Mouse (Mus musculus): Measurements from ENCODE around the gene Bnipl. TPM values are rescaled to one million over a fixed set of nuclear protein-coding genes. Genes with fewer than 3 reads are reported as not detected.
A peak's percentile ranks its signal among the peaks of the same experiment; 100 is the strongest.

The Bnipl gene
- polyA plus RNA-seq (2015; fragmentation: Nextera tagmentation; extraction: Ambion mirVana) = not detected in 2 replicates

DNA sequence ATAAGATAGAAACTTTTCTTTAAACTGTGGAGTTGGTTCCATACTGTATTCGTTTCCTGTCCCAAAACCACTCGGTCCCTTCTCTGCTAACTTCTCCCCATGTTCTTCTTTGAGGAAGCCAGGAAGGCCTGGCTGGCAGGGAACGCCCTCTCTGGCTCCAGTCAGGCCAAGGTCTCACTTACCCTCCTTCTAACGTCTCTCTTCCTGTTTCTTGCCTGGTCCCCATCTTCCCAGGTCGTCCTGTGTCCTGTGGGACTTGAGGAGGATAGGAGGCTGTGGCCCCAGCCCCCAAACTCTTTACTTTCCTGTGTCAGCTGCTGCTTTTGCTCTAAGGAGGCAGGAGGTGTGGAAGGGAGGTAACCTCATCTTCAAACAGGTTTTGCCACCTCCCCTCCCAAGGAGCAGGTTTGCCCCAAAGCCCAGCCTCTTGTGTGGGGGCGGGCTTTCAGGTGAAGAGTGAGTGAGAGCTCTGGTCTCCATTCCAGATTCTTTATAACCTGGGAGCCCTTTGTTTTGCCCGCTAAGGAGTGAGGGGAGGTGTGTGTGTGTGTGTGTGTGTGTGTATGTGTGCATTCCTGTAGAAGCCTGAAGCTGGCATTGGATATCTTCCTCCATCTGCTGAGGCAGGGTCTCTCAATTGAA, at the start of gene Bnipl:
Bnipl (minus strand) TSS at position 411 of the 642 bp plus-strand sequence.
- no peak for TF ChIP-seq CTCF (IDR thresholded peaks at IDR 0.05; ENCODE audit: low read depth)
- Histone ChIP-seq H3K36me3 (ENCODE audit: control insufficient read depth, insufficient read depth) (peaks cover 22% of the 10 kb centered on the region), H3K4me2 (replicated peaks; ENCODE audit: low read depth) (no peak within 1 kb of the TSS), H3K27ac (ENCODE audit: low read depth, low read length) (no peak within 1 kb of the TSS), H3K27me3 (replicated peaks; ENCODE audit: control insufficient read depth, insufficient read depth, low read length) (no peaks in the 10 kb centered on the region), H3K4me1 (replicated peaks; ENCODE audit: control insufficient read depth, insufficient read depth, low read length) (no peaks in the 10 kb centered on the region), H3K9me3 (ENCODE audit: control insufficient read depth) (no peaks in the 10 kb centered on the region), H3K4me3 (ENCODE audit: low read depth, low read length) (no peak within 1 kb of the TSS), H3K9ac (ENCODE audit: low read depth, low read length) (no peak within 1 kb of the TSS)
- ATAC-seq = no peak
- 39% methylated on average over 7 of the region's 7 CpGs for WGBS

DNA sequence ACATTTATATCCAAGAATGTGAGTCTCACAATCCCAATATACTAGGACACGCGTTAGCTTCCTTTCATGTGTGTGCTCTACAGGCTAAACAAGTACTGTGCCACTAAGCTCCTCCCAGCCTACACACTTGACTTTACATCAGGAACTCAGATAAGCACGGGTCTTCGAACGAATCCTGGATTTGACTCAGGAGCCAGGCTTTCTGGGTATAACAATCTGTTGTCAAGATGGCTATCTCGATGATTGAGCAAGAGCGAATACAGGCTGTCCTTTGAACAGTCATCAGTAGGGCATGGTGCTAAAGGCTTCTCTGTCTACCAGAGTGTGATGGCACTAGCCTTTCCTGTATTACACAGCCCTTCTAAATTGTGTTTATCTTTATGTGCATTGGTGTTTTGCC, 47.0 kb upstream of the Bnipl start:
- 39% methylated on average over 7 of the region's 7 CpGs for WGBS
- no peak for TF ChIP-seq CTCF (IDR thresholded peaks at IDR 0.05; ENCODE audit: low read depth)

DNA sequence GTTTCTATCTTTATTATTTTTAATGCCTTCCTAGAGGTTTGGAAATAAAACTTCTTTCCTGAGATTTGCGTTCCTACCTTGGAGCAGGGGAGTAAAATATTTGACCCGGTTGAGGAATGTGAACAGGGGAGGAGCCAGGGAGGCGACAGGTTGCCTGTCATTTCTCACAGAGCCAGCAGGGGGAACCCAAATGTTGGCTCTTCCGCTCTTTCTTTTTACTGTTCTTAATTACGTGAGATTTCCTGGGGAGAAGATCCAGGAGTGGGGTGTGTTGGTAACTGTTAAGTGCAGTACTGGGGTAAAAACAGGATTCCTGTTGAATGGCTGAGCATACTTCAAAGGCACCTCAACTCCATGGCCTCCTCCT, 45.1 kb upstream of the Bnipl start:
- 9% methylated on average over 5 of the region's 5 CpGs for WGBS

More for the DNA sequence above, 47.0 kb upstream of the Bnipl start:
- no peak overlapping the region for H3K4me2 ChIP-seq (replicated peaks; ENCODE audit: low read depth)
- H3K9me3 ChIP-seq (ENCODE audit: control insufficient read depth) = no peaks in the 10 kb centered on the region
- no peaks in the 10 kb centered on the region for H3K4me1 ChIP-seq (replicated peaks; ENCODE audit: control insufficient read depth, insufficient read depth, low read length)
- H3K27ac ChIP-seq (ENCODE audit: low read depth, low read length) = peak overlapping the region; percentile 46
- no peak overlapping the region for H3K4me3 ChIP-seq (ENCODE audit: low read depth, low read length)
- H3K27me3 ChIP-seq (replicated peaks; ENCODE audit: control insufficient read depth, insufficient read depth, low read length) = no peaks in the 10 kb centered on the region
- ATAC-seq = peak; percentile 73
- H3K36me3 ChIP-seq (ENCODE audit: control insufficient read depth, insufficient read depth) = peaks cover 15% of the 10 kb centered on the region
- H3K9ac ChIP-seq (ENCODE audit: low read depth, low read length) = no peak overlapping the region

DNA sequence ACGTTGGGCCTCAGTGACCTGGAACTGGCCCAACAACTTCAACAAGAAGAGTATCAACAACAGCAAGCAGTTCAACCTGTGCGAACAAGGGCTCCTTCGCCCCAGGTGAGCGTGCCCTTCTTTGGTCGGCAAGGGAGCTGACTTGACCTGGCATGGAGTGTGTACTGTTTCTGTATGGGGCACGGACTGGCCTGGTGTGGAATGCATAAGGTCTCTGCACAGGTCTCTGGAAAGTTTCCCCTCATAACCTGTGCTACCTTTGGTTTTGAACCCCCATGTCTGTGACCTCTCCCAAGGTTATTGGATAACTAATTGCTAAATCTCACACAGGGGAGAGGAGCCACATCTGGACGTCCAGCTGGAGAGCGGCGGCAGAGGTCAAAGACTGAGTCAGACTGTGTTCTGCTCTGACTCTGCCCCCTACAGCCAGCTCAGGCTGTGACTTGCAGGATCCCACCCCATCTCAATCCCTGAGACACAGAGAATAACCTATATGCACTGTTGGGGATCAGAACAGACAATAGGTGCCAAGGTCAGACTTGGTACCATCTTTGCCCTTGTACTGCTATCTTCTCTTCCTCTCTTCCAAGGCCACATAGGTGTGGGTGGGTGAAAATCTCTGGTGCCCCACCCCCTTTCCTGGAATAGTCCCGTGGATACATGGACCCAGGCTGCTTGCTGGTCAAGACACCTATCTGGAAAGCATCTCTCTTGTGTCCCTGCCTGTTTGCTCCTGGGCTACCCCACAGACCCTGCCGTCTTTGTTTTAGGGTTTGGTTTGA, 44.5 kb upstream of the Bnipl start:
- Histone ChIP-seq H3K4me1 (replicated peaks; ENCODE audit: control insufficient read depth, insufficient read depth, low read length) (no peaks in the 10 kb centered on the region), H3K36me3 (ENCODE audit: control insufficient read depth, insufficient read depth) (peaks cover 21% of the 10 kb centered on the region), H3K4me3 (ENCODE audit: low read depth, low read length) (no peak overlapping the region), H3K27ac (ENCODE audit: low read depth, low read length) (no peak overlapping the region), H3K4me2 (replicated peaks; ENCODE audit: low read depth) (no peak overlapping the region), H3K9me3 (ENCODE audit: control insufficient read depth) (no peaks in the 10 kb centered on the region), H3K9ac (ENCODE audit: low read depth, low read length) (no peak overlapping the region), H3K27me3 (replicated peaks; ENCODE audit: control insufficient read depth, insufficient read depth, low read length) (no peaks in the 10 kb centered on the region)
- TF ChIP-seq CTCF (IDR thresholded peaks at IDR 0.05; ENCODE audit: low read depth) = 0 out of 2 replicates have a peak, but pooled peaks have one; percentile 3
- no peak for ATAC-seq
- 73% methylated on average over 11 of the region's 11 CpGs for WGBS

More for the DNA sequence above, 45.1 kb upstream of the Bnipl start:
- peak; percentile 80 for TF ChIP-seq CTCF (IDR thresholded peaks at IDR 0.05; ENCODE audit: low read depth)
- no peak for ATAC-seq
- Histone ChIP-seq H3K9ac (ENCODE audit: low read depth, low read length) (no peak overlapping the region), H3K36me3 (ENCODE audit: control insufficient read depth, insufficient read depth) (peaks cover 18% of the 10 kb centered on the region), H3K4me3 (ENCODE audit: low read depth, low read length) (no peak overlapping the region), H3K4me2 (replicated peaks; ENCODE audit: low read depth) (no peak overlapping the region), H3K27me3 (replicated peaks; ENCODE audit: control insufficient read depth, insufficient read depth, low read length) (no peaks in the 10 kb centered on the region), H3K4me1 (replicated peaks; ENCODE audit: control insufficient read depth, insufficient read depth, low read length) (no peaks in the 10 kb centered on the region), H3K9me3 (ENCODE audit: control insufficient read depth) (no peaks in the 10 kb centered on the region), H3K27ac (ENCODE audit: low read depth, low read length) (no peak overlapping the region)

GRCm38 (mm10) chr3:95294718-95295117, 43.7 kb upstream of the Bnipl start:
- Histone ChIP-seq H3K9me3 (ENCODE audit: control insufficient read depth) (no peaks in the 10 kb centered on the region), H3K4me1 (replicated peaks; ENCODE audit: control insufficient read depth, insufficient read depth, low read length) (no peaks in the 10 kb centered on the region), H3K4me2 (replicated peaks; ENCODE audit: low read depth) (no peak overlapping the region), H3K9ac (ENCODE audit: low read depth, low read length) (no peak overlapping the region), H3K27me3 (replicated peaks; ENCODE audit: control insufficient read depth, insufficient read depth, low read length) (no peaks in the 10 kb centered on the region), H3K27ac (ENCODE audit: low read depth, low read length) (peak overlapping the region; percentile 42), H3K36me3 (ENCODE audit: control insufficient read depth, insufficient read depth) (peaks cover 24% of the 10 kb centered on the region), H3K4me3 (ENCODE audit: low read depth, low read length) (no peak overlapping the region)
- WGBS = 66% methylated on average over 5 of the region's 5 CpGs
- ATAC-seq = peak; percentile 29
- no peak for TF ChIP-seq CTCF (IDR thresholded peaks at IDR 0.05; ENCODE audit: low read depth)

DNA sequence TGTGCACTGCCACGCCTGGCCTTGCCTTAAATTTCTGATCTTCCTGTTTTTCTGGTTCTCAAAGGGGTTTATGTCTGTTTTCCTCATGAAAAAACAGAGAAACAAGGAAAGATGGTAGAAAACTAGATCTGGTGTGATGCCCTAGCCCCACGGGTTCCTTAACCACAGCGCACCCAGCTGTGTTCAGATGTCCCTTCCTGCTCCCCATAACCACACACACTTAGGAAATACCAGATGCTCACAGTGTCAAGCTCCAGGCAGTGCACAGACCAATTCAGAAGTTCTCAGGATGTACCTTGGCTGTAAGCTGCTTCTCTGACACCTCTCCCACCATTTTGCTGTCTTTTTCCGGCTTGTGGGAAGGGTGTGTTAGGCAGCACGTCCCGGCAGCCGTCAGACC, 43.3 kb upstream of the Bnipl start:
- Histone ChIP-seq H3K9ac (ENCODE audit: low read depth, low read length) (no peak overlapping the region), H3K36me3 (ENCODE audit: control insufficient read depth, insufficient read depth) (peaks cover 27% of the 10 kb centered on the region), H3K4me1 (replicated peaks; ENCODE audit: control insufficient read depth, insufficient read depth, low read length) (no peaks in the 10 kb centered on the region), H3K4me2 (replicated peaks; ENCODE audit: low read depth) (no peak overlapping the region), H3K27me3 (replicated peaks; ENCODE audit: control insufficient read depth, insufficient read depth, low read length) (no peaks in the 10 kb centered on the region), H3K27ac (ENCODE audit: low read depth, low read length) (peak overlapping the region; percentile 42), H3K9me3 (ENCODE audit: control insufficient read depth) (no peaks in the 10 kb centered on the region), H3K4me3 (ENCODE audit: low read depth, low read length) (no peak overlapping the region)
- 75% methylated on average over 7 of the region's 7 CpGs for WGBS
- ATAC-seq = no peak
- no peak for TF ChIP-seq CTCF (IDR thresholded peaks at IDR 0.05; ENCODE audit: low read depth)
